Comparison of ENCODE assay signal across 22 mouse cellular contexts in the genomic region with DNA sequence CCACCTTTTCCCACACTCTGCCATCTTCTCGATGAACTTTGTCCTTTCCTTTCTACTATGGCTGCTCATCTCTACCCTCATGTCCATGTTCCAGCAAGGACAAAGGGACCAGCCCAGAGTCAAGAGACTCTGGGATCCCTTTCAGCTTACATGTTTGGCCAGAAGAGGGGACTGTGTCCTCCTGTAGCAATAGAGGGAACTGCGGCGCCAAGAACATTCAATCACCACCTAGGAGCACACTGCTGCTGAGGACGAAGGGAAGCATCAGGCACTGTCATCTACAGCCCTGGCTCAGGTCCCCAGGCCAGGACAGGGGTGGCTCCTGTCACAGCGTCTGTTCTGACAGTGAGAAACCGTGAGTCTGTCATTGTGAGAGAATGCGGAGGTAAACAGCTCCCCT.
DNase-seq lines count a peak whose midpoint lies in the region; TF ChIP-seq lines count a peak whose summit lies in the region.
"Had no signal": no experiment of that assay in that cellular context is flagged by ENCODE, and none has a peak within 500 bp of the region (broad histone marks: within the 10 kb centered on the region; RNA-seq: fewer than 3 reads in every experiment).

No protein-coding gene starts in this region.

- no peak for TF ChIP-seq CTCF in gastrocnemius, adult 2 months (IDR thresholded peaks at IDR 0.05)
- TF ChIP-seq CTCF in testis, adult 2 months (IDR thresholded peaks at IDR 0.05; ENCODE audit: control insufficient read depth, insufficient read depth, insufficient replicate concordance, low read depth, low read length): no peak

- no peaks in the 10 kb centered on the region for H3K27me3 ChIP-seq in testis, adult 2 months (ENCODE audit: control insufficient read depth, insufficient read depth, low read length)
- H3K27me3 ChIP-seq: embryonic facial prominence, embryonic 12.5 days; forebrain, embryonic 13.5 days; forebrain, embryonic 15.5 days; Patski had no signal

- H3K36me3 ChIP-seq in testis, adult 2 months (ENCODE audit: control insufficient read depth, insufficient read depth, low read length): no peaks in the 10 kb centered on the region
- H3K36me3 ChIP-seq: embryonic facial prominence, embryonic 12.5 days; forebrain, embryonic 15.5 days; G1E had no signal

- peak overlapping the region; percentile 12; the same call in 1 of the 2 replicates for H3K27ac ChIP-seq in gastrocnemius, adult 2 months
- no peak overlapping the region for H3K27ac ChIP-seq in testis, adult 2 months (ENCODE audit: control insufficient read depth, insufficient read depth, low read depth, low read length)
- H3K27ac ChIP-seq: embryonic facial prominence, embryonic 12.5 days; forebrain, embryonic 13.5 days; forebrain, embryonic 15.5 days had no signal

- intact Hi-C loops in gastrocnemius, adult 2 months (cut with DNase I): loop anchor here (5.0 kb wide), 1 partner anchor 142 kb away; a partner anchor contains a TSS
- intact Hi-C loops in gastrocnemius, postnatal 36 days (cut with DNase I): loop anchor here (5.0 kb wide), 1 partner anchor 147 kb away; no protein-coding TSS in a partner anchor
- intact Hi-C loops in heart, postnatal 10 days (cut with DNase I): loop anchor here (2.0 kb wide), 1 partner anchor 65 kb away; a partner anchor contains a TSS

- H3K4me3 ChIP-seq in gastrocnemius, adult 2 months: no peak overlapping the region
- peak overlapping the region; percentile 56 for H3K4me3 ChIP-seq in testis, adult 2 months (ENCODE audit: control insufficient read depth, low read depth, low read length)
- H3K4me3 ChIP-seq: embryonic facial prominence, embryonic 12.5 days; forebrain, embryonic 13.5 days; forebrain, embryonic 15.5 days had no signal

- H3K4me1 ChIP-seq in testis, adult 2 months (ENCODE audit: control insufficient read depth, insufficient read depth, low read length): peaks cover 4% of the 10 kb centered on the region

- TF ChIP-seq POLR2A in testis, adult 2 months (IDR thresholded peaks at IDR 0.05; ENCODE audit: control insufficient read depth, low read depth, low read length): no peak

- no peak for DNase-seq in gastrocnemius, adult 2 months
- no peak for DNase-seq in gastrocnemius, postnatal 36 days
- peak; percentile 49 to 59 for DNase-seq in heart, adult 18-20 months
- DNase-seq in heart, postnatal 10 days: no peak
- DNase-seq in testis, postnatal 14 days (ENCODE audit: low spot score): no peak
- DNase-seq: adrenal gland, adult 8-10 months; adrenal gland, postnatal 14 days; adrenal gland, postnatal 36 days; B cell, adult 2 months; cerebellum, adult 11-12 months; cerebellum, adult 2 months; cerebellum, adult 9-10 months; cerebellum, postnatal 14 days; cerebellum, postnatal 36 days; embryo, embryonic 11 days; forebrain, postnatal 0 days had no signal

Comparison
In these comparisons a context has a peak if more than half of its experiments do, and no peak if none do; other contexts are left out.
1. DNase-seq: peak in heart, adult 18-20 months (2 of 2); none in gastrocnemius, adult 2 months (single experiment), gastrocnemius, postnatal 36 days (0 of 2), heart, postnatal 10 days (0 of 2) and testis, postnatal 14 days (single experiment).